Mouse (Mus musculus) kidney, adult 2 months (tissue): Measurements from ENCODE around the gene Stxbp1.

Experiments used
- CTCF ChIP-seq: fragments of 200-500 bp; conservative IDR thresholded peaks from 2 replicates; pipeline ENCODE4 v1.5.1; 2011; ENCODE audit warnings: low read depth, mild to moderate bottlenecking, control low read depth, low read length, moderate library complexity, mixed read lengths; ENCODE audit not compliant: insufficient read depth, insufficient read length
- POLR2A ChIP-seq: fragments of 200-500 bp; IDR thresholded peaks from one replicate; pipeline ENCODE4 v1.6.1; 2011; ENCODE audit warnings: low read depth, low read length, control low read depth

- TF ChIP-seq CTCF: no peak
- no peak for TF ChIP-seq POLR2A
These were observed 22.9 kb downstream of the Stxbp1 start for GRCm38 (mm10) chr2:32824181-32824580.
